Mouse (Mus musculus) liver, embryonic 14.5 days (tissue): ENCODE measurements at regions not wholly inside any gene's neighbourhood (a gene's known extent, or its start where the extent isn't known, plus 50 kb on each side); places are given as distances from the start of the nearest gene placed in this dataset.

Source experiments
- CTCF ChIP-seq: IDR thresholded peaks from 2 replicates; pipeline ENCODE4 v1.5.1; 2016; ENCODE audit warnings: antibody characterized with exemption, low read depth, control low read depth
- EP300 ChIP-seq: IDR thresholded peaks from 2 replicates; pipeline ENCODE4 v1.6.1; 2016; ENCODE audit warnings: antibody characterized with exemption, low read depth

- TF ChIP-seq CTCF (no peak), EP300 (no peak)
Observed at GRCm38 (mm10) chr3:156412757-156413156, 148.8 kb upstream of the Negr1 start.
